Mouse (Mus musculus): Measurements from ENCODE around the gene Rcn1. TPM values are rescaled to one million over a fixed set of nuclear protein-coding genes. Genes with fewer than 3 reads are reported as not detected.

Gene Rcn1
- 10 to 100 TPM; 21.5 to 23.6 TPM for total RNA-seq (2021)

DNA sequence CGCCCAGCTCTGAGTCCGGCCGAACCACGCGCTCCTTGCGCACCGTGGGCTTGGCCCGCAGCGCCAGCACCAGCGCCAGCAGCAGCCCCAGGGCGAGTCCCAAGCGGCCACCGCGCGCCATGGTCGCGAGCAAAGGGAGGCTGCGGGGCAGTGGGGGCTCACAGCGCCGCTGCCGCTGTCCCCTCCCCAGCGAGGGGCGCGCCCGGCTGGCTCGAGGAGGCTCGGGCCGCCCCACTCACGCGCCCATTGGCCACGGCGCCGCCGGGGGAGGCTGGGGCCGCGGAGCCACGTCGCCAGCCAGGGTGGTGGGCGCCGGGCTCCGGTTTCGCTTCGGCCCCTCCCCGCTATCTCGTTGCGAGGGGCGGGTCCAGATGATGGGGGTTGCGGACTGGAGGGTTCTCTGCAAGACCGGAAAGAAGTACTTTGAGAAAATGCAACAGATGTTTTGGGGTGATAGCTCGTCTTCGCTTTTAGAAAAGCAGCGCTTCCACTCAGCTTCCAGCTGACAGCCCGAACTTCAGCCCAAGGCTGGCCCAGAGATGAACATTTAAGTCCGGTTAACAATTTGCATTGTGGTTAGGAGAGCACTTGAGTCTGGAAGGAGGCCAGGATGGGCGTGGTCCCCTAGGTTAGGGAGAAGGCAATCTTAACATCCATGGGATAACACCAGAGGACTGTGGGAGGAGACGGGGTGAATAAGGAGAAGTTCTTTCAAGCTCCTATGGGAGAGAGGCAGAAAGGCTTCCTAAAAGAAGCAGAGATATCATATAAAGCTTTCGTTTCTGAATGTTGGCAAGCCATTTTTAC lies at the start of gene Rcn1:
Rcn1 (minus strand) TSS at position 235 of the 807 bp plus-strand sequence.
- intact Hi-C loops (cut with DNase I), result loop anchor here (1.0 to 10.0 kb wide), 2 partner anchors 29 to 584 kb away; partner anchors contain the start of gene Qser1
- DNase-seq, result peak; percentile 79

DNA sequence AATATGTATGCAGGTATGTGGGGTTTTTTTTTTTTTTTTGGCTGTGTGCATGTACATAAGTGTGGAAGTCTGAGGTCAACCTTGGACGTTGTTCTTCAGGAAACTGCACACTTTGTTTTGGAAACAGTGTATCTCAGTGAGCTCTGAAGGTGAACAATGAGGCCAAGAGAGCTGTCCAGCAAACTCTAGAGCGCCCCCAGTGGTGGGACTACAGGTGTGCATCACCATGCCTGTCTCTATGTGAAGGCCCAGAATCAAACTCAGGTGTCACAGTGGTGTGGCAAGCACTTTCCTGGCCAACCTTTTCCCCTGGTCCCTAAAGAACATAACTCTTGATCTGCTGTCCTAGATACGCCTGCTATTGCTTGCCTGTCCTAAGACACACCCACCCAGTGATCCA lies 45.0 kb upstream of the Rcn1 start:
- no peak for DNase-seq
- intact Hi-C loops (cut with DNase I), result no loop called here

DNA sequence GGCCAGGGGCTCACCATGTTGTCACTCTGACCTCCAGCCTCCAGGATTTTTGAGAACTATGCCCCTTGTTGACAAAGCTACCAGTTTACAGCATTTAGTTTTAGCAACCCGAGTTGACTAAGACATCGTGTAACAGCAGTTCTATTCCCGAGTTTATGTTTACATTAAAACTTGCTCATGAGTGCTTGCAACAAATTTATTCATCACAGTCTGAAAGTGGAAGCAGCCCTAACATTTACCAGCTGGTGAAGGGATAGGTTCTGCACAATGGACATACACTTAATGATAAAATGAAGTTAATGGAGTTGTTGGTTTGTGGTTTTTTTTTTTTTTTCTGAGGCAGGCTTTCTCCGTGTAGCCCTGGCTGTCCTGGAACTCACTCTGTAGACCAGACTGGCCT lies 39.9 kb upstream of the Rcn1 start:
- intact Hi-C loops (cut with DNase I), result no loop called here
- no peak for DNase-seq

DNA sequence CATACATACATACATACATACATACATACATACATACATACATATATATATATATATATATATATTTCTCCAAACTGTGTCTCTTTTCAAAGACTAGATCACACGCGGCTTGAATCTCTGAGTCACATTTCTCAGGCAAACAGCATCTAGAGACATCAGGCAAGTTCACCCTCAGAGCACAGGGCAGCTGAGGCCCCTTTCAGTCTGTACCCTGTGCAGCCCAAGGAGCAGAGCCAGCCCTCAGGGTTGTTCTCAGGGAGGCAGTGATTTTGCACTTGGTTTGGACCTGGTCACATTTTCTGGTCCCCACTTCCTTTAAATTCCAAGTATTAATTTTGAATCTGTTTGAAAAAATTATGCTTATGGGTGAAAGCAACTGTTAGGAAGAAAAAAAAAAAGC lies 39.4 kb upstream of the Rcn1 start:
- intact Hi-C loops (cut with DNase I), result no loop called here
- DNase-seq, result no peak

DNA sequence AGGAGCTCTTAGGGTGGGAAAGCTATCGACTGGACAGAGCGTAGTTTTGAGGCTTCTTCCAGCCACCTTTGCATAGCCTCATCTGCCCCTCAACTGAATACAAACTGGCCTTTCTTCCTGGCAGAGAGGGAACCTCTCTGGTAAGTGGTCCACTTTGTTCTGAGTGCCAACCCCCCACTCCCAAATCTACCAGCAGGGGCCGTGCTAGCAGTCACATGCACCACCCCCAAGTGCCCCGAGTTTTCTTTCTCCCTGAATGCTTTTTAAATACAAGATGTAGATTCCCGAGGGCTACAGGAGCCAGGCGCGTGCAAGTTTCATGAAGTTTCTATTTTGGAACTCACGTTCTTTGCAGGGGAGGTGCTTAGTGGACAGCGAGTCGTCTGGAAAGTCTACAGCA lies 33.8 kb upstream of the Rcn1 start:
- DNase-seq, result no peak
- intact Hi-C loops (cut with DNase I), result no loop called here

DNA sequence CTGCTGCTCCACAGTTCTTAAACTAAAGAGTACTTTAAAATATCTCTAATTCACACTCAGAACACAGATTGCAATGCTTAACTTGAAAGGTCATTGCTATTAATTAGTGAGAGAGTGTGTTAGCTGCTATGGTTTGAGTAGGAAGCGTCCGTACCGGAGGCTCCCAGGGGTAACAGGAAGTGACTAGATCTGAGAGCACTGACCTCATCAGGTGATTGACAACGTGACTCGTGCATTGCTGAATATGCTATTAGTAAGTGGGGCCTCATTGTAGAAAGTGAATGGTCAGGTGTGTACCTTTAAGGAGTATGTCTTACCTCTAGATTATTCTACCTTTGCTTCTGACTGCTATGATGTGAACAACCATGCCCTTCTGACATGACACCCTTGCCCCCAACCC lies 31.3 kb upstream of the Rcn1 start:
- intact Hi-C loops (cut with DNase I), result no loop called here
- no peak for DNase-seq

DNA sequence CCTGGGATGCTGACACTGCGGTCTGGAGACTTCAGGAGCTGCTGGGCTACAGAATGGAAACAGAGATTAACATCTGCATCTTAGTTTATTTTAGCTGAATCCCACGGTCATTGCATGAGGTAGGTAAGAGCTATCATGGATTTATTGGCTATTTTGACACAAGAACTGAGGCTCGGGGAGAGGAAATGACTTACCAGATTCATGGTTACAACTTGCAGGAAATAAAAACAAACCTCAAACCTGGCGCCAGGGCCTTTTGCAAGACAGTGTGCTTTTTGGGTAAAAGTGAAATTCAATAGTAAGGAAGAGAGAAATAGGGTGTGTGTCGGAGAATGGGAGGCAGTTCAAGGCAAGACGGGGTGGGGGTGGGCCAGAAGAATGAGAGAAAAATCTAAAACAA lies 30.8 kb upstream of the Rcn1 start:
- intact Hi-C loops (cut with DNase I), result loop anchor here (2.0 to 5.0 kb wide), 2 partner anchors 63 to 173 kb away; no protein-coding TSS in a partner anchor

DNA sequence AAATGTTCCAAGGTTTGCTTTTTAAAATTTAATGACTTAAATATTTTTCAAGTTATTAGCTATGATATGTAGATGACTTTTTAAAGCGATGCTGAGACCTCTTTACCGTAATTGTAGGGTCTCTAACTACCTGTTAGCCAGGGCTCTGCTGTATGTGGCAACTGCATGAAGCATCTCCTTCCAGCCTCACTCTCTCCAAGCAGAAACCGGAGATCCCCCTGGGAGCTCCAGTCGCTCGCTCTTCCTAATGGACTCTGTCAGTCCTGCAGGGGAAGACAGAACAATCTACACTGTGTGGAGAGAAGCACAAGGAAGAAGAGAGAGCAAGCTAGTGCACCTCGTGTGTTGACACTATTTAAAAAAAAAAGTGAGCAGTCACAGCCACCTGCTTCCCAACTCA lies 29.3 kb upstream of the Rcn1 start:
- DNase-seq, result no peak

More for the DNA sequence above, 30.8 kb upstream of the Rcn1 start:
- no peak for DNase-seq

DNA sequence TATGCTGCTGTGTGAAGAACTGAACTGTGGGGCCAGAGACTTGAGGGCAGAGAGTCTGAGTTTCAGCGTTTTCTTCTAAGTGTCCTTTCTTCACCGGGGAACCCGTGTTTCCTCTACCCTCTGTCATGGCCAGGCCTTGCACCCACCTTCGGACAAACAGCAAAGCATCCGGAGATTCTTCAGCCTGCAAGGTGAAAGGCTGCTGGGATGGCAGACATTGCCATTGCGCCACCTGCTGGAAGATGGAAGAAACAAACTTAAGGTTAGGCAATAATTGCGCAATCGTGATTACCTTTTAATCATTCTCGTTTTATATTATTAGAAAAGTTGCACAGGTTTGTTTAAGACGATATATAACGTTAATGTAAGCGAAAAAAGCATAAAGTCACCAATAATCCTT lies 28.9 kb upstream of the Rcn1 start:
- peak; percentile 72 to 74 for DNase-seq
- intact Hi-C loops (cut with DNase I), result loop anchor here (1.0 to 5.0 kb wide), 4 partner anchors 29 to 171 kb away; partner anchors contain the start of gene Rcn1

More for the DNA sequence above, 29.3 kb upstream of the Rcn1 start:
- intact Hi-C loops (cut with DNase I), result loop anchor here (1.0 to 5.0 kb wide), 4 partner anchors 29 to 171 kb away; partner anchors contain the start of gene Rcn1

DNA sequence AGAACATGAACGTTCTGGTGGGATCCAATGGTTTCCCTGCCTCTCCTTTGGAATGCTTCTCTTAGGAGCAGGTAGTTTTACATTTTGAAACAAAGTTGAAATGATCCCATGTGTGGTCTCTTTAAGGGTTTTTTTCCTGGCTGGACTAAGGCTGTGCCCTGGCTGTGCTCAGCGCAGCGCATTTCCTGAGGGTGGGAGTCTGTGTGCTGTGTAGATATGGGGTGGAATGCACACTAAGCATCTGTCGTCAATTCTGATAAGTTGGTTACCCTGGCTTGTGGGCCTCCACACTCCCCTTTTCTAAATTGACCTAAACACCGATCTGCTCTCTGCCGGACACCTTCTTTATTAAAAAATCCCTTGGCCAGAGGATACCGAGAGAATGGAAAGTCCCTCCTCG lies 28.3 kb upstream of the Rcn1 start:
- no peak for DNase-seq
- intact Hi-C loops (cut with DNase I), result loop anchor here (5.0 kb wide), 1 partner anchor 170 kb away; no protein-coding TSS in a partner anchor

DNA sequence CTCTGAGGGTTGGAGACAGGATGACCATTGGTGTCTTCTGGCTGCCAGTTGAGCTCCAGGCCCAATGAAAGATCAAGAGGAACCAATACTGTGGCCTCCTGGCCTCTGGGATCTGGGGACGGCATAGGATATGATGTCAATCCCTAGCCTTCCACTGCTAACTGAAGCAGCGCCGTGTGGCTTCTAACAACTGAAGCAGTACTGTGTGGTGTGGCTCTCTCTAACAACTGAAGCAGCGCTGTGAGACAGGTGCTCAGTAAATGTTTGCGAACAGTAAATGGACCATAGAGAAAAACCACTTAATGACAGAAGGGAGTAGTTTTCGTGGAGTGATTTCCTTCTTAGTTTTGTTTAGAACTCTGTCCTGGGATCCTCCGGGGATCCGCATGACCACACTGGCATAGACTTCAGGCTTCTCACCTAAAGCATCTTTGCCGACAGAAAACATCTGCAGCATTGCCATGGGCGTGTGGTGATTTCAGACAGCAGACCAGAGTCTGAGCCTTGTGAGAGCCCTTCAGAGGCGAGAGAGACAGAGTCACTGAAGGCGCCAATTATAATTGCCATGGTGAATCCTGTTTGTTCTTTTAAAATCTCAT lies 19.6 kb upstream of the Rcn1 start:
- intact Hi-C loops (cut with DNase I), result no loop called here
- DNase-seq, result no peak

DNA sequence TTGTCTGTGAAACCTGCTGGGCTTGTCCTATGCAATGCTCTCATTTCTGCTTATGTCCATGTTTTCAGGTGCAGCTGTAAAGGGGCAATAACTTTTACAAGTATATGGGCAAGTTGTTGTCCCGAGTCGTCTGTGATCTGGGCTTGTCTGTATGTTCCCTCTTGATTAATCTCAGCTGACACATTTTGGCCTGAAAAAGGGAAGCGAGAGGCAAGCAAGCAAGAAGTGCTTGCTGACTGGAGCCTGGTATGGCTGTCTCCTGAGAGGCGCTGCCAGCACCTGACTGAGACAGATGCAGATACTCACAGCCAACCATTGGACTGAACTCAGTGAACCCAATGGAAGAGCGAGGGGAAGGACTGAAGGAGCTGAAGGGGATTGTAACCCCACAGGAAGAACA lies 18.5 kb upstream of the Rcn1 start:
- no peak for DNase-seq
- intact Hi-C loops (cut with DNase I), result no loop called here

DNA sequence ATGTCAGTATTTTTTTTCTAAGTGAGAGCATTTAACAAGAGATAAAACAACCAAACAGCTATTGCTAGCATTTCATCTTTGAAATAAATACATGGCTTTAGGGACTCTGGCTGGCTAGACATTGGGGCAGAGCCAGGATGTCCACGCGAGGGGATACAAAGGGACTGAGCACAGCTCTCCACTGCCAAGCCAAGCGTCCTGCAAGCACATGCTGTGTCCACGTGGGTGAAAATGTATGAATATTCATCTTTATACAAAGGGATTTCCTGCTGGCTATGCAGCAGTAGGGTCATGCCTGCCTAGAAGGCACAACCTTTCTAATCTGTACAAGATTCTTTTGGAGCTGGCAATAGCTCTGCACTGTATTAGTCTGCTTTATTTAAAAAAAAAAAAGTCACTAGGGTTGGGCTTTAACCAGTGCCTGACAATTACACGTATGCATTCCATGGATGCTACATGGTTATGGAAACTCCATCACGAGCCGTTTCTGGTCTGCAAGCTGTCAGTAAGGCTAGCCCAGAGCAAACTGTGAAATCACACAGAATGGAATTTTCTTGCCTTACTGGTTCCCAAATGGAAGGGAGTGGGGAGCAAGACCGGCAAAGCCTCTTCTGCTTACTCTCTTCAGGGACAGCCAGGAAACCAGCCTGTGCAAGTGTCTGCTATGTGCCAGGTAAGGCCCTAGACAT lies 17.7 kb upstream of the Rcn1 start:
- DNase-seq, result no peak
- intact Hi-C loops (cut with DNase I), result no loop called here

DNA sequence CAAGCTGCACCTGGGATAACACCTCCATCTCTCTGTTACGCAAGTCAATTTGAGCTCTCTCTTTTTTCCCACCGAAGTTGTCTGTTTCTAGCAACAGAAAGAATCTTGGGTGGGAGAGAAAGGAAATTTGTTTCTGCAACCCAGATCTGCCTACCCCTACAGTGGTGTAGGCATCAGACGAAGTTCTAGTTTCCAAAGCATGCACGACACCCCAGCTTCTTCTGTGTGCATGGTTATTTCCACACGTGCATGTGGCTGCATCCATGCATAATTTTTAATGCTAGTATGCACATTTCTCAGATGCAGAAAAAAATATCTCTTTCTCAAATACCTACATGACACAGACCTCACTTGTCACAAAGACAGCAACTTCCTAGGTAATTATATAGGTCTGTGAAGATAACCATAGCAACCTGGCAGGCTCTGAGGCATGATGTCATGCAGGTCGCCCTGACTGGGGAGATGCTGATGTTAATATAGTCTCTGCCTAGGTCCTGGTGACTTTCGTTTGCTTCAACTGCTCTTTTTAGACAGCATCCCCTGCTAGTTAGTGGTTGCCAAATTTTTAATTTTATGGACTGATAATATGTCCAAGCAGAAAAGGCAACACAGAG lies 17.0 kb upstream of the Rcn1 start:
- intact Hi-C loops (cut with DNase I), result no loop called here
- no peak for DNase-seq

DNA sequence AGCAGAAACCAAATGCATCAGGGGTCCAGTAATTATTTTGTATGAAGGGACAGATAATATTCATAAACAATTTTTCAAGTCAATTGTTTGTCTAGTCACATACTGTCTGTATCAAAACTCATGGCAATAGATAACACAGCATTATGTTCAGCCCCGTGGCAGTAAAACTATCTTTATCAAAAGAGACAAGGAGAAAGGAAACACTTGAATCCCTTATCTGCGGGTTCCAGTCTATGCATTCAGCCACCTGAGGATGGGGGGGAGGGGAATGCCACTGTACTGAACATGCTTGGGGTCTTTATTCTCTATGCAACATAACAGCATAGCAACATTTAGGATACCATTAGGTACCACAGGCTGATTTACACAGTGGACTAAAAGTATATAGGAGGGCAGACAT lies 15.2 kb upstream of the Rcn1 start:
- intact Hi-C loops (cut with DNase I), result no loop called here
- DNase-seq, result no peak

DNA sequence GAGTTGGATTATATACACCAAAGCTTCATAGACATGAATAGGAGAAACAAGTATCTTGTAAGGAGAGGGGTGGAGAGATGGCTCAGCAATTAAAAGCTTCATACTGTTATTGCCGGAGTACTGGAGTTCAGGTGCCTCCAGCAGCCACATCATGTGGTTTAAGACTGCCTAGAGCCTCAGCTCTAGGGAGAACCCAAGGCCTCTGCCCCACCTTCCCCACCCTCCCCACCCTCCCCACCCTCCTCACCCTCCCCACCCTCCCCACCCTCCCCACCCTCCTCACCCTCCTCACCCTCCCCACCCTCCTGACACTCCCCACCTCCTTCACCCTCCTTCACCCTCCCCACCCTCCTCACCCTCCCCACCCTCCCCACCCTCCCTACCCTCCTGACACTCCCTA lies 10.1 kb upstream of the Rcn1 start:
- intact Hi-C loops (cut with DNase I), result no loop called here
- no peak for DNase-seq

DNA sequence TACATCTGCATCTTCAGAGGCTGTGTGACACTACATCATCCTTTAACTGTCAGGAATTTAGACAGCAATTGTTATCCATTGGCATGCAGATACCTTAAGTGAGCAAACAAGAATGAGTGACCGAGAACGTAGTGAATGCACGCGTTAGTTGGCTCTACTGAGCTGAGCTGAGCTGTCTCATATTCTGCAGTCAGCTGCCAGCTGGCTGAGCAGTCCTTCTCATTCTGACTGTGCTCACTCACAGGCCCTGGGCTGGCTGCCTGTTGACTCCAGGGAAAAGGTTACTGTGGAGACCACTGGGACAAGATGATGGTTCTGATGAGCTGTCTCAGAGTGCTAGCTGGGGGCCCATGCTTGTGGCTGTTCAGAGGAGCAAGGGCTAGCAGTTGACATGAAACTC lies 9.4 kb upstream of the Rcn1 start:
- intact Hi-C loops (cut with DNase I), result no loop called here
- peak; percentile 46 for DNase-seq

DNA sequence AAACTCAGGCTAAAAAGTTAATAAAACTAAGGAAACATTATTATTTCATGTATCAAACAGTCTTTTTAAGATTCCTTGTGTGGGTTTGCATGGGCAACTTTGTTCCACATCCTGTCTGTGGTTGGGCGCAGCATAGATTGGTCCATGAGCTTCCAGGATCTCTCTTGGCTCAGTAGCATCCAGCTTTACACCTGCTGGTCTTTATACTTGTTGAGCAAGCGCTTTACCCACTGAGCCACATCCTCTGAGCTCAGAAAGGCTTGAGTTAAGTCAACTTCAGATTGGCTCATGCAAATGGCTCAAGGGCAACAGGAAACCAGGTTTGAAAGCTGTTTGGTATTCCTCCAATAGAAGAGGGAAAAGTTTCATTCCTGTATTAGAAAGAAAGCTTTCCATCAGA lies 3.1 kb upstream of the Rcn1 start:
- DNase-seq, result no peak
- intact Hi-C loops (cut with DNase I), result no loop called here

DNA sequence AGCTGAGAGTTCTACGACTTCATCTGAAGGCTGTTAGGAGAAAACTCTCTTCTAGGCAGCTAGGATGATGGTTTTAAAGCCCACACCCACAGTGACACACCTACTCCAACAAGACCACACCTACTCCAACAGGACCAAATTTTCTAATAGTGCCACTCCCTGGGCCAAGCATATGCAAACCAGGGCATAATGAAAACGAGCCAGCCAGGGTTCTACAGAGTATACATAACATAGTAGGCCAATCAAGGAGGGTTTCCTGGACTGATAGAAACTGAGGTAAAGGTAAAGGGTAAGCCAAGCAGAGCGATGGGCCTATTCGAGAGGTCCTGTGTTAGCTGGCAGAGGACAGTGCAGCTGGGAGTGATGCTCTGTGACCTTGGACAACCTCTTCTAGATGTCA lies 1.4 kb upstream of the Rcn1 start:
- DNase-seq, result no peak
- intact Hi-C loops (cut with DNase I), result no loop called here

DNA sequence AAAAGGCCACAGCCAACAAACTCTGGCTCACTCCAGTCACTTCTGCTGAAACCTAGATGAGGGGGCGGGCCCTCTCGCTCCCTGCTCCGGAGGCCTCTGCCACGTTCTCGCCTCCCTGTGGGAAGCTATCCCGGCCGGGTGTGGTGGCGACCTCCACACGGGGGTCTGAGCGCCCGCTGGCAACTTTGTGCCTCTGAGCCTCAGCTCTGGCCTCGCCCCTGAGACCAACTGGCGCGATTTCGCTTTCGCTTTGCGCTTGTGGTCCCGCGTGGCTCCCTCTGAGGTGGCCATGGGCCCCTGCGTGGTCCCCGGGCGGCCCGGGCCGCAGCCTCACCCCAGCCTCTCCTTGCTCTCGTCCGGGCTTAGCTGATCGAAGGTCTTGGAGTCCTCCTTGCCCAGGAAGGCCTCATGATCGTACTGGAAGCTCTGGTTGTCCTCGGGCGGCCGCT lies 459 bp downstream of the Rcn1 start:
- peak in 1 of 2 experiments; percentile 62 for DNase-seq
- intact Hi-C loops (cut with DNase I), result loop anchor here (1.0 to 10.0 kb wide), 2 partner anchors 30 to 584 kb away; partner anchors contain the start of gene Qser1

All from heart, postnatal 36 days (tissue).